Mouse (Mus musculus) cerebellum, postnatal 36 days (tissue): ENCODE measurements around the gene Baz1b.

Experiments
- DNase-seq, 2 experiments: peaks; one replicate each; pipeline ENCODE4 v3.0.0; 2021 to 2022; ENCODE audit warnings: mixed read lengths in 2 of 2

Baz1b gene

DNA sequence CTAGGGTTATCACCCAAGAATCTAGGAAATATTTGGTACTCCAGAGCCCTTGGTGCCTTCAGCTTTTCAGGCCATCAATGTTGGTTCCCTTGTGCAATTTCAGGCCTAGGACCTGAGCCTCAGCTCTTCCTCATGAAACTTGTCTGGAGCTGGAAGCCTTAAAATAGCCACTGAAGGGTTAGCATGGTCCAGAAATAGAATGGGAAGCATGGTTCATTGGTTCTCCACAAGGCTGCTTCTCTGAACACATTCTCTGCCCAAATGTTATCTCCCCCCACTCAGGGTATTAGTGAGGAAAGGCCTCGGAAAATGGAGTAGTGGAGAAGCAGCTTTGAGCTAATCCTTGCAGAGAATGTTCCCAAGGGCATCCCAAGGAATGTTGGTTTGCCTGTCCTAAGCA is 54.4 kb downstream of the Baz1b start:
- DNase-seq, result no peak

DNA sequence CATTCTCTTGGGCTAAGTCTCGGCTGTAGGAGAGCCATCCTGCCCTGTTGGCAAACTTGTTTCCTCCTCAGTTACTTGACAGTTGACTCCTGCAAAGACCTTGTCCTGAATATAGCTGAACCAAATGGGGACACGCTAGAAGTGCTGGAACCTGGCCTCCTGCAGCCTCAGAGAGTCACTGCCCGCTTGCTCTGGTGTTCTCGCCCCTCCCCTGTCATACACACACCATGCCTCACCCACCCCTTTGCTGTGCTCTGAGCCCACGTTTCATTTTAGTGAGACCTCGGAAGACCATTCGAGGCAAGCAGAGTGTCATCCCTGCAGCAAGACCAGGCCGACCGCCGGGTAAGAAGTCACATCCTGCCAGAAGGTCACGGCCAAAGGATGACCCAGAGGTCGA is 55.1 kb downstream of the Baz1b start:
- DNase-seq, result no peak

DNA sequence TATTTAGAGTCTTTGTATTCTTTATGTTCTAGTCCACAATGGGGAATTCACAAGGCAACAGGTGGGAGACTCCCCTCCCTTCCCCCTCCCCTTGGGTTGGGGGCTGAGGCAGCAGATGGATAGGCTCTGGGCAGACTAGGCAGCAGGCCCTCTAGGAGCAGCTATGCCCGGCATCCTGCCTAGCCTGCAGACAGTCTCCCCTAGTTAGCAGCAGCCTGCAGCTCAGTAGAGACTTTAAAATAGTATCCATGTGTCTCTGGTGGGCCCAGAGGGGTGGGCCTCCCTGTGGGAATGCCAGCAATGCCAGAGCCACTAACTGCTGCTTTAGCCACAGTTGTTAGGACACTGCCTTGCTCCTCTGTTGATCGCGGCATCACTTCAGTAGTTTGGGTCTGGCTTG is 55.5 kb downstream of the Baz1b start:
- DNase-seq, result no peak

DNA sequence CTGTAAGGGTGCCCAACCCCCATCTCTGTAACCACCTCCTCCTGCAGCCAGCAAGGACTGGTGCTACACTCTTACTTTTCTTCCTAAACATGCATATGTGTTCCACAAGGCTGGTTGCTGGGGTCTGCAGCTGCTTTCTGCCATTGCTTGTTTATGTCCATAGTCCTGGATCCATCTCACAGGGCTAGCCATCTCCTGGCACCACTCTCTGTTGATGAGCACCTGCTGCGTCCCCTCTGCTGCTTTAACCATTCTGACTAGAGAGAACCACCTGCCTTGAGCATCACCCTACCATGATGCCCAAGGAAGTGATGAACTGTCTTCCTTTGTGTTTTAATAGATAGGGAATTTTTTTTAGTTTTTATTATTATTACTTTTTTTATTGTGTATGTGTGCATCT is 56.1 kb downstream of the Baz1b start:
- peak; percentile 31 to 44 for DNase-seq

DNA sequence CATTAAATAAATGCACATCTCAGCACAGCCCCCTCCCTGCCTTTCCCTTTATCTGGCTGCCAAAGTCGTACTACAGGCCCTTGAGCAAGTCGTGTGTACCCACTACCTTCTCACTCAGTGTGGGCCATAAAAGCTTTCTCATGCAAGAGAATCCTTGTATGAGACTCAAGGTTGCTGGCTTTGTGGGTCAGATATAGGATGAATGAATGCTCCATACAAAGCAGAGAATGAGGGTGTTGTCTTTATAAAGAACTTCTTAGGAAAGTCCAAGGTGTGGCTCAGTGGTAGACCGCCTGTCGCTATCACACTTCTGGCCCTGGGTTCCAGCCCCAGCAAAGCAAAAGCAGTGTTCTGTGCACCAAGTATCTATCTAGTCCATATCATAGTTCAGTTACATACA is 59.5 kb downstream of the Baz1b start:
- DNase-seq, result no peak

DNA sequence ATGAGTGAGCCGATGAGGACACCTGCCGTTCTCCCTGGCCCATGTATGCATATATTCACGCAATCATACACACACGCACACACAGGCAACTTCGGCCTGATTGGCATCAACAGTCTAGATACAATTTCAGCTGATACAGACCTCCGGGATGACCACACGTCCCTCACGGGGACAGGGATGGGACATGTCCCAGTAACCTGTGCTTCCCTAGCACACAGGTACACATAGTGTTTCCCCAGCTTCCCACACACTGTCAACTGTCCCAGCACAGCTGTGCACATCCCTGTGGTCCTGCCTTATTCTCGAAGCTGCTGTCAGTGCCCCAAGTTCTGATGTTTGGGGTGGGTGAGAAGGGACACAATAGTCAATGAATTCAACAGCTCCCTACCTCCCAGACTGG is 60.3 kb downstream of the Baz1b start:
- DNase-seq, result no peak

DNA sequence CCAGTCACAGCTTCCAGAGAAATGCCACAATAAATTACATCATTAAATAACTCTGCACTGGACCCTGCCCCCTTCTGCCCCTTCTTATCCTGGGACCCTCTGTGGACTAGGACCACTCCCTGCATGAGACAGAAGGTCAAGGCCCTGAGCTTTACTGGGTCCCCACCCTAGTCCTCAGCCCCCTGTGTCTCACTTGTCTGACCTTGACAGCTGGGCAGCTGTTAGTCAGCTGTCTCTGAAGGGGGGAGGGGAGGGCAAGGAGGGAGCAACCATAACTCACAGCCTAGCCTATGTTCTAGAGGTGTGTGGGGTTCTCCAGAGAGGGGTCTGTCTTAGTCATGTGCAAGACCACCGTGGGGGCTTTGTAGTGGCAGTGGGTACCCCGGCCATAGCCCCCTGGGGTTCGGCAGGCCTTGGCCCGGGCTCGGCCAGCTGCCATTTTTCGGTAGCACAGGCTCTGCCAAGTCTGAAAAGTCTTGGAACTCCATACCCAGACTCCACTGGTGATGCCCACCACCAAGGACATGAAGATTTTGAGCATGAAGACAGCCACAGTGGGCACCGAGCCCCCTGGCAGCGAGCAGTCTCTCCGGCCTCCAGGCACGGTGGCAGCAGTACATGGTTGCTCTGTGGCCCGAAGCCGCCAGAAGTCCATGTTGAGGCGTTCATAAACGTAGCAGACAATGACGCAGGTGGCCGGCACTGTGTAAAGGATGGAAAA is 62.1 kb downstream of the Baz1b start:
- no peak for DNase-seq

DNA sequence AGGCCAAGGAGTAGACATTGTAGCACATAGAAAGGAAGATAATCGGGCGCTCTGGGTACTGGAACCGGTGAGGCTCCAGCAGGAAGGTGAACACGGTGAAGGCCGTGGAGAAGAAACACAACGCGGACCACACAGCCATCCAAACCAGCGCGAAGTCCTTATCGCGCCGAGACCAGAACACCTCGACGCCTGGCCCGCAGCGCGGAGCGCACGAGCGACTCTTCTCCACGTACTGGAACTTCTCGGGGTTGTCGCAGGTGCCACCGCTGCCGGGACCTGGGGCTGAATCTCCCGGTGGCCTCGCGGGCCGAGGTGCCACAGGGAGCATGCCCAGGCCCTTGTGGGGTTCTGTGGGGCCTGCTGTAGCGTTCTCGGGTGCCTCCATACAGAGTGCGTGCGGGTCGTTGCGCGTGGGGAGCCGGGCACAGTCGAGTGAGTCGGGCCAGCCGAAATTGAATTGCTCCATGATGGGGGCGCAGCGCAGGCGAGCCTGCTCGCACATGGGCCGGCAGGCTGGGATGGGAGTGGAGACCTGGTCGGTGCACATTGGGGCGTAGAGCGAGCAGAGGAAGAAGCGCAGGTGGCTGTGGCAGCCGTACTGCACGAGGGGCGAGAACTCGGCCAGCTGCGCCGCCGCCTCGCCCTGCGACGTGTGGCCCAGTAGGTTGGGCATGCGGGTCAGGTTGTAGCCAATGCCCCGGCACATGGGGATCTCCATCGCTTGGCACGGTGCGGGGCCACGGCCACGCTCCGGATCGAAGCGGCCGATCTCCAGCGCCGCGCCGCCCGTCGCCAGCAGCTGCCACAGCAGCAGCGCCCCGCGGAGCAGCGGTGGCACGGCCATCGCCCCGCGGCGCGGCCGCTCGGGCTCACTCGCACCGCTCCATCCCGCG is 63.4 kb downstream of the Baz1b start:
- DNase-seq, result no peak

DNA sequence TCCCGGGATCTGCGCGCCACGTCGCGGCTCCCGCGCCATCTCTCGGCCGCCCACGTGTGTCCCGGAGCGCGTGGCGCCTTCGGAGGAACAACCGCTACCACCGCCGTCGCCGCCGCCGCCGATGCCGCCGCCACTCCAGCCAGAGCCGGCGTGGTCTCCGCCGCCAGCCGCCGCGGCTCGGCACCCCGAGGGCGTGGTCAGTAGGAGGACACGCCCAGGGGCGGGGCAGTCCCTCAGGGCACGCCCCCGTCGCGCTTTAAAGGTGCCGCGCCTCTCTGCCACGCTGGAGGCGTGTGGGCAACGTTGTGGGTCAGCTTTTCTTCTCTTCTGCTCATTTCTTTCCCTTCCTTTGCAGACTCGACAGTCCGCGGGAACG is 64.0 kb downstream of the Baz1b start, which contains the start of gene Fzd9:
TSS of gene Fzd9 (minus strand) at position 152 of the 376 bp plus-strand sequence.
- peak; percentile 52 to 68 for DNase-seq

DNA sequence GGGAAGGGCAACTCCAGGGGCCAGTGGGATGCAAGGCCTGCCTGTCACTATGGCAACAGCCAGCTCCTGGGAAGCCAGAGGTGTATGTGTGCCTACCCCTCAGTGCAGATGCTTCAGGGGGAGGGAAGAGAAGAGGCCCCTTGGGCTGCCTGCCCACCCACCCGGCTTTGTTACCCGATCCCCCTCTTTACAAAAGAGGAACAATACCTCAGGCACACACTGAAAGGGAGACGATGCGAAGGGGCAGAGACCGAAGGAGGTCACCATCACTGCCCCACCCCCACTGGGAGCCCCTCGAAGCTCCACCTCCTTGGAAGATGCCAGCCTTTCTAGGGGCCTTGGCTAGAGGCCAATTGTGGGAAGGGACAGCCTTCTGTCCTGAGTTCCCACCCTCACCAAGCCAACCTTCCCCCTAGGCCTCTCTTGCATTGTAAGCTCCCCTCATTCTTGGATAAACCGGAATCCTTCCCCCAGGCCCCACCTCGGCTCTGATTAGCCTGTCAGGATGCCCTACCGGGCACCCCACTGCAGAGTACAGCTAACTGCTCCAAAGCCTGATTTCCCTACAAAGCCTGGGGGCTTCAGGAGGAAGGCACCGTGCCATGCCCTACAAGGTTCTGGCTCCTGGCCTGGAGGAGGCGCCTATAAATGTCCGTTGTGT is 66.8 kb downstream of the Baz1b start:
- DNase-seq, result no peak

DNA sequence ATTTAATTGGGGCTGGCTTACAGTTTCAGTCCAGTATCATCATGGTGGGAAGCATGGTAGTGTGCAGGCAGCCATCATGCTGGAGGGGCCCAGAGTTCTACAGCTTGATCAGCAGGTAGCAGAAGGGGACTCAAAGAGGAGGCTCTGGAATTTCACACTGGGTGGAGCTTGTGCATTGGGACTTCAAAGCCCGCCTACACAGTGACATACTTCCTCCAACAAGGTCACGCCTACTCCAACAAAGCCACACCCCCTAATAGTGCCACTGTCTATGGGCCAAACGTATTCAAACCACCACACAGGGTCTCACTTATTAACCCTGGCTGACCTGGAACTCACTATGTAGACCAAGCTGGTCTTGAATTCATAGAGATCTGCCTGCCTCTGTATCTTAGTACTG is 69.1 kb downstream of the Baz1b start:
- DNase-seq, result no peak

DNA sequence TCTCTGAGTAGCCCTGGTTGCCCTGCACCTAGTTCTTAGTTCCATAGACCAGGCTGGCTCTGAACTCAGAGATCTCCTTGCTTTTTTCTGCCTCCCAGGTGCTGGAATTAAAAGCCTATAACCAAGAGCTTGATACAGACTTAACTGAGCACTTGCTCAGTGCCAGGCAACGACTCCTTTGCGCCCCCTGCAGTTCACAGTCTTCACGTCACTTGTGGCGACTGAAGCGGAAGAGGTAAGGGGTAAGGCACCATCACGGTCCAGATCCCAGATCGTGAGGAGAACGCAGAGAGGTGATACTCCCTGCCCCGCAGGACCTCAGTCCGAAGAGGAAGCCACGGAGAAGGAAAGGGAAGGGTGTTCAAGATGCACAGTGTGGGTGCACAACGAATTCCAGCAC is 70.5 kb downstream of the Baz1b start:
- DNase-seq, result no peak

DNA sequence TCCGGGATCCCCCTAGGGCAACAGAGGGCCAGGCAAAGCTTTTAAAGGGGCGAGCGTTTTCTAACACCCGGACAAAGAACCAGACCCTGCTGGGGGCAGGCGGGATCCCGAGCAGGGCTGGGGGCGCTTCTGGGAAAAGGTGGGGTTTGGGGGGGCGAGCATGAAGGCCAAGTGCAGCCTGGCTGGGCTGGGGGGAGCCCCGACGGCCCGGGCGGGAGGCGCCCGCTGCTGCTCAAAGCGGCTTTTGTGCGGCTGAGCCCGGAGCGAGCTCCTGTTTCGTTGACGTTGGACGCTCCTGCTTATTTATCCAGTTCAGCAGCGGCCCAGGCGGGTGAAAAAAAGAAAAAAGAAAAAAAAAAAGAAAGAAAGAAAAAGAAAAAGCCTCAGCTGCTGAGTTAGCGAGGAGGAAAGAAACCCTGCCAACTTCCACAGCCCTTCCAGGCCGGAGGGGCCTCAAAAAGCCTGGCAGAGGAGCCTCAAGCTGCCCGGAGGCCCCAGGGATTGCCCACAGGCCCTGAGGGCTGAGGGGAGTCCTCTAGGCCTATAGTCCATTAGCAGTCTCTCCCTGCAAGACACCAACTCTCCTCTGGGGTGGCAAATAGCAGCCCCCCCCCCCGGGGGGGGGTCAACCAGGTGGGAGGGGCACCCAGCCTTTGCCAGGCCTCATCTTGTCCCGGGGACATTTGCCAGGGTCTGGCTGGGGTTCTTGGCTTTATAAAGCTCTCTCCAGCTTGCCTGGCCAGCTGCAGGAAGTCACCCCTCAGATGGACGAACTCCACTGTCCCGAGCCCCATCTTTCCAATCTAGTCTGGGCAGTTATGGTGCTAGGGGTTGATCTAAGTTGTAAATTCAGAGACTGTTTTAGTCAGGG is 71.5 kb downstream of the Baz1b start:
- no peak for DNase-seq

DNA sequence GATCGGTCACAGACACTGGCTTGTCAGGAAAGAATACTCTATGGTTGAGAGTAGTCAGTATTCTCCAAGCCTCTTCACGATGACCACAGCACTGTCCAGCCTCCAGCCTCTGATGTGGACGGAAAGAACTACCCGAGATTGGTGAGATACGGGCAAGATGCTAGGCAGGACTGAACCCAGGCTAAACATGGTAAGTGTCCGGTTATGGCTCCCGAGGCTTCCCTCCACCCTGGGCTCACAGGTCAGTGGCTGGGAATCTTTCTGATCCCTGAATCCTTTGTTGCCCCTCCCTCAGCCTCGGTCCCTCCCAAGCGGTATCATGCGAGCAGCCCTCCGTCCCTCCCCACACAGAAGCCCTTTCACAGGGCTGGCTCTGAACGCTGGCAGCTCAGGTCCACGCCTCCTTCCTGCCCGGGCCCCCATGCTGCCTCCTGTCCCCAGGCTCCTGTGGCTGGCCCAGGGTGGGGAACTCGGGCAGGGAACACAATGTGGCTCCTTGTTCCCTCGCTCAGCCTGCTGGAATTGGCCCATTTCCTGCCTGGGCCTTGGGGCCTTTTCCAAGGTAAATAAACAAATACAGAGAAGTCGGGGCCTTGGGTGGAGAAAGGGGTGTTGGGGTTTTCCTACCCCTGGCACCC is 76.9 kb downstream of the Baz1b start:
- DNase-seq, result peak in 1 of 2 experiments; percentile 22

DNA sequence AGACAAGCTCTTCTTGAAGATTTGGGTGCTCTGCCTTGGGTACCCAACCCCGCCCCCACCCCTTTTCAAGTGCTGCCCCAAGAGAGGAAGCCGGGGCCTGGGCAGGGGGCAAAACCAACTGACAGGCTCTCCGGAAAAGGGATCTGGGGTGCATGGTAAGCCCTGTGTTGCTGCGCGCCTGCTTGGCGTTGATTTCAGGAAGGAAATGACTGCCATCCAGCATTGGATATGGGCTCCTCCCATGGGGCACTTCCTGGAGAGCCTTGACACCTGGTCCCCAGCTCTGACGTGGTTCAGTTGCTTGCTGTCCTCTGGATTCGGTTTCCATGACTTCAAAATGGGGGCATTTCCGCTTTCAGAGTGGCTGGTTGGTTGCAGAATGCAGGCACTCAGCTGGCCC is 77.5 kb downstream of the Baz1b start:
- DNase-seq, result no peak

DNA sequence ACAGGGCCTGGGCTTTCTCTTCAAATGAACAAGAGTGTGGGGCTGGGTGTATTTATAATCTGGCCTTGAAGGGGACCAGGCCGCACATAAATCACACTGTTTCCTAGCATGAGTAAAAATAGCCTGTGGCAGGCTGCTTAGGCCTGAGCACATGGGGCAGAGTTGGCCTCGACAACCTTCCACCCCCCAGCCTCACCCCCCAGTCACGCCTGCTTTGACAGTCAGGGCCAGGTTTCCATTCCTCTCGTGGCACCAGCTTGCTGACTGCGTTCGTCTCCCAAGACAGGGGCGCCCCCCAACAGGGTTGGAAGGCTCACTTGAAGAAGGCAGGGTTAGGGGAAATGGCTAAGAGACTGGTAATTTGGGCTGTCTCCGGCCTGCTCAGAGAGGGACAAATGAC is 82.4 kb downstream of the Baz1b start:
- no peak for DNase-seq

DNA sequence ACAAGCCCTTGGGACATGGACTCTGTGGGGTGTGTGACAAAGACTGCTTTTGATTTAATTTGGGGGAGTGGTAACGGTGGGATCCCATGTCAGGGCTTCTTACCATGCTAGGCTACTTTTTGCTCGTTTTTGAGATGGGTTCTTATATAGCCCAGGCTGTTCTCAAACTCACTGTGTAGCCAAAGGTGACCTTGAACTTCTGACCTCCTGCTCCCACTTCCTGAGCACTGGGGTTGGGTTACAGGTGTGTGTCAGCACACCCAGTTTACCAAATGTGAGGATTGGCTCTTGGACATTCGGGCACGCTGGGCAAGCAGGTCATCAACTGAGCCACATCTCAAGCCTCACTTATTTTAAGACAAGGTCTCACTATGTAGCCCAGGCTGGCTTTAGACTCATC is 83.3 kb downstream of the Baz1b start:
- no peak for DNase-seq

DNA sequence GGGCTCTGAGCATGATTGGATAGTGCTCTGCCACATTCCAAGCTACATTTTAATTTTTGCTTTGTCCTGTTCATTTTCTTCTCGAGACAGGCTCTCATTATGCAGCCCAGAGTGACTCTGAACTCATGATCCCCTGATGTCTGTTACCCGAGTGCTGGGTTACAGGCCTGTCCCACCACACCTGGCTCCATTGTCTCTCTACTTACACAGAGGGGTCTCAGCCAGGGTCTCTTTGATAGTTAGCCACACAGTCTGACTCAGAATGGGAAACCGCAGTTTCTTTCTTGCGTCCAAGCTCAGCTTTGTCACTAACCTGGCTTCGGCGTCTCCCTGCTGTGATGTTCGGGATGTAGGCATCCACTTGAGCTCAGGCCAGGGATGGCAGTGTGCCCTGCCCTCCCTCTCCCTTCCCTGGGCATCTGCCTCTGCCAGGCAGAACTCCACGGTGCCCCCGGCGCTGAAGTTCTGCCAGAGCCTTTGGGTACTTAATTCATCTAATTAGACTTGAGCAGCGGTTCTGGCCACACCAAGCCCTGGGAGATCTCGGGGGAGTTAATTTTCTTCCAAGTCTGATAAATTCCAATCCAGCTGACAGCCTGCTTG is 84.6 kb downstream of the Baz1b start:
- peak; percentile 61 to 74 for DNase-seq

DNA sequence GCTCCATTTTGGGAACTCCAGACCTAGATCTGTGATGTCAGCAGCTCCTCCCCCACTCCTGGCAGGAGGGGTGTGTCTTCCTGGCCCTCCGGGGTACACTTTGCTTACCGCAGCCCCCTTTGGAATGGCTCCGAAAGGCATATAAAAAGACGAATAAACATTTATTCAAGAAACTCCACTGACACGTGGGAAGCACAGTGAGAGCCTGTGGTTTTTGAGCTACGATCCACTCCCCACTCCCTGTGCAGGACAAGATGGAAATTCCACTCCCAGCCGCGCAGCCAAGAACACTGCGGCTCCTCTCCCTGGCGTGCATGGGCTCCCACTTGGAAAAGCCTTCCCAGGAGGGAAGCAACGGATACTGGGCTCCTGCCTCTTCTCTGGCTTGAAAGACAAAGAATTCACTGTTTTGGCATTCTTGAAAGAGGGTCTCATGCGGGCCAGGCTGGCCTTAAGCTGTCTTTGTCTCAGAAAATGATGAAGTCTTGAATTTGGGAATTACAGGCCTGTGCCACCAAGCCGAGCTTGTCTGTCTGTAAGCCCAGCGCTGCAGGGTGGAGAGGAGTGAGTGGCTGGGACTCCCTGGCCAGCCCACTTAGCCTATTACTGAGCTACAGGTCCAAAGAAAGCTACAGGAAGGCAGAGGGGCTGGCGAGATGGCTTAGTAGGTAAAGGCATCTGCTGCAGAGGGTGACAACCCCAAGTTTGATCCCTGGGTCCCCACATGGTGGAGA is 87.8 kb downstream of the Baz1b start:
- DNase-seq, result no peak

DNA sequence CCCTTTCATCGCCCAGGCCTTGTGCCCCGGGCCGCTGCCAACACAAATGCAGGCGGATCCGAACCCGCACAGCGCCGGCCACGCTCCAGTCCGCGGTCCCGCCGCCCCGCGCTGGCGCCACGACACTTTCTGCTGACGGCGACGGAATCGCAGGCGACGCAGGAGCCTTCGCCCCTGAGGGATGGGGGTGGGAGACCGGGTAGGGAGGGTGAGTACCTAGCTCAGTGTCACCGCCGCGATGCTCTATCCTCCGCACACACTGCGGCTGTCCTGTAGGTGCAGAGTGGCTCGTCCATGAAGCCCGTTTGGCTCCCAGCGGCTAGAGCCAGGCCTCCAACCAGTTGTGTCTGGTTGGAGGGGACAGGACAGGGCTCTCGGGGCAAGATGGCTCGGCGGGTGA is 89.5 kb downstream of the Baz1b start:
- no peak for DNase-seq

DNA sequence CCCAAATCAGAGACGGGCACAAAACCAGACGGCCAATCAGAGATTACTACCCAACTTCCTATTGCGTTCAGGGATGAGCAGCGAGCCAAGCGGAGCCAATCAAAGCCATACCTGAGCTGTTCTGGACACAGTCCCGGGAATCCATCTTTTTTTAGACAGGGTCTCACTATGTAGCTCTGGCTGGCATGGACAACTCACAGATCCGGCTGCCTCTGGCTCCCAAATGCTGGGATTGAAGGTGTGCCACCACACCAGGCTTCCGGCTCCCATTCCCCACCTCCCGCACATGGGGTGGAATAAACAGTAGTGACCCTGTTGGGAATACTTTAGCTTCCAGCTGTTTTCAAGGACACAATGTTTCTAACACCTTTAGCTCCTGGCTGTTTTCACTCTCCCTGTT is 93.2 kb downstream of the Baz1b start:
- DNase-seq, result no peak
